ENCODE assay signal across 8 mouse cellular contexts in genomic region chr7:100950481-100951010, GRCm38 (mm10). TPM values are rescaled to one million over a fixed set of nuclear protein-coding genes. Genes with fewer than 3 reads are reported as not detected.
A peak's percentile ranks its signal among the peaks of the same experiment; 100 is the strongest.
DNase-seq lines count a peak whose midpoint lies in the region; ATAC-seq and TF ChIP-seq lines count a peak whose summit lies in the region.

No protein-coding gene starts in this region.

- no peak for ATAC-seq in heart, embryonic 13.5 days (ENCODE audit: extremely low read depth, insufficient number of reproducible peaks, low FRiP score, low TSS enrichment)
- peak; percentile 76 for ATAC-seq in liver, embryonic 16.5 days (ENCODE audit: low read depth)
- ATAC-seq in stomach, embryonic 15.5 days (ENCODE audit: insufficient read depth, low FRiP score, low read depth) = peak; percentile 61; the same call in 1 of the 2 replicates

- peak overlapping the region; percentile 28; the same call in 1 of the 2 replicates for H3K9ac ChIP-seq in heart, embryonic 13.5 days
- no peak overlapping the region for H3K9ac ChIP-seq in liver, embryonic 16.5 days (ENCODE audit: low read depth, low read length)
- no peak overlapping the region for H3K9ac ChIP-seq in stomach, embryonic 15.5 days

- H3K4me2 ChIP-seq in heart, embryonic 13.5 days = no peak overlapping the region
- no peak overlapping the region for H3K4me2 ChIP-seq in liver, embryonic 16.5 days (ENCODE audit: low read depth, low read length)
- no peak overlapping the region for H3K4me2 ChIP-seq in stomach, embryonic 15.5 days

- H3K36me3 ChIP-seq in heart, embryonic 13.5 days = no peaks in the 10 kb centered on the region
- no peaks in the 10 kb centered on the region for H3K36me3 ChIP-seq in liver, embryonic 16.5 days (ENCODE audit: control insufficient read depth, insufficient read depth)
- no peaks in the 10 kb centered on the region for H3K36me3 ChIP-seq in stomach, embryonic 15.5 days

- peak; percentile 87 for DNase-seq in layer of hippocampus, adult 9-11 months
- no peak for DNase-seq in layer of hippocampus, adult 18-20 months (ENCODE audit: low spot score in 2 of 2)
- DNase-seq in retina, embryonic 14.5 days (ENCODE audit: low spot score) = no peak
- DNase-seq in left cerebral cortex, adult 2 months (ENCODE audit: extremely low spot score in 1 of 2, low spot score in 2 of 2) = no peak
- no peak for DNase-seq in left cerebral cortex, postnatal 4 days

- H3K4me3 ChIP-seq in heart, embryonic 13.5 days = no peak overlapping the region
- no peak overlapping the region for H3K4me3 ChIP-seq in liver, embryonic 16.5 days (ENCODE audit: low read depth, low read length)
- no peak overlapping the region for H3K4me3 ChIP-seq in stomach, embryonic 15.5 days (replicated peaks)
- no peak overlapping the region for H3K4me3 ChIP-seq in left cerebral cortex, adult 2 months

- intact Hi-C loops in left cerebral cortex, adult 2 months (cut with DNase I) = no loop called here
- intact Hi-C loops in left cerebral cortex, postnatal 4 days (cut with DNase I) = no loop called here

- H3K27me3 ChIP-seq in heart, embryonic 13.5 days (replicated peaks) = peaks cover 24% of the 10 kb centered on the region
- no peaks in the 10 kb centered on the region for H3K27me3 ChIP-seq in liver, embryonic 16.5 days (ENCODE audit: control insufficient read depth, insufficient read depth, low read depth, low read length)
- no peaks in the 10 kb centered on the region for H3K27me3 ChIP-seq in stomach, embryonic 15.5 days (replicated peaks)

- H3K9me3 ChIP-seq in heart, embryonic 13.5 days = no peaks in the 10 kb centered on the region
- no peaks in the 10 kb centered on the region for H3K9me3 ChIP-seq in liver, embryonic 16.5 days (replicated peaks; ENCODE audit: control insufficient read depth, low read length)
- no peaks in the 10 kb centered on the region for H3K9me3 ChIP-seq in stomach, embryonic 15.5 days

- H3K4me1 ChIP-seq in heart, embryonic 13.5 days = peaks cover 45% of the 10 kb centered on the region
- H3K4me1 ChIP-seq in liver, embryonic 16.5 days (ENCODE audit: control insufficient read depth, low read depth, low read length) = peaks cover 20% of the 10 kb centered on the region
- peaks cover 10% of the 10 kb centered on the region; the same call in 1 of the 2 replicates for H3K4me1 ChIP-seq in stomach, embryonic 15.5 days

- 43% methylated on average over 12 of the region's 12 CpGs for WGBS in heart, embryonic 13.5 days
- WGBS in liver, embryonic 16.5 days (ENCODE audit: insufficient replicate concordance) = 16% methylated on average over 12 of the region's 12 CpGs
- WGBS in stomach, embryonic 15.5 days = 34% methylated on average over 12 of the region's 12 CpGs

- TF ChIP-seq CTCF in left cerebral cortex, adult 2 months (IDR thresholded peaks at IDR 0.05) = no peak

- peak overlapping the region; percentile 82 for H3K27ac ChIP-seq in heart, embryonic 13.5 days (replicated peaks)
- peak overlapping the region; percentile 71 for H3K27ac ChIP-seq in liver, embryonic 16.5 days (ENCODE audit: low read length)
- H3K27ac ChIP-seq in stomach, embryonic 15.5 days = peak overlapping the region; percentile 80
- no peak overlapping the region for H3K27ac ChIP-seq in left cerebral cortex, adult 2 months

RNA-seq across cellular contexts. Expression of gene Arhgef17, which starts 18.6 kb away (rescaled TPM):
- total RNA-seq in layer of hippocampus, adult 18-20 months (2021) = 100 to 1,000 TPM; 171 to 178 TPM
- 5.2 and 5.7 TPM in 2 replicates for polyA plus RNA-seq in heart, embryonic 13.5 days (2015; fragmentation: Nextera tagmentation; extraction: Ambion mirVana)
- 0.57 and 0.87 TPM in 2 replicates for polyA plus RNA-seq in liver, embryonic 16.5 days (2015; fragmentation: Nextera tagmentation; extraction: Ambion mirVana)
- 6.2 and 7.9 TPM in 2 replicates for polyA plus RNA-seq in stomach, embryonic 15.5 days (2015; fragmentation: Nextera tagmentation; extraction: Ambion mirVana)
- 100 to 1,000 TPM; 134 to 142 TPM for total RNA-seq in left cerebral cortex, adult 2 months (2021)
- 10 to 100 TPM; 44.2 to 45.3 TPM for total RNA-seq in left cerebral cortex, postnatal 4 days (2021)

RNA-seq across cellular contexts. Expression of gene P2ry6, which starts 23.9 kb away (rescaled TPM):
- total RNA-seq in layer of hippocampus, adult 18-20 months (2021) = 1 to 10 TPM; 2.9 to 3.9 TPM
- 4.3 and 4.6 TPM in 2 replicates for polyA plus RNA-seq in heart, embryonic 13.5 days (2015; fragmentation: Nextera tagmentation; extraction: Ambion mirVana)
- polyA plus RNA-seq in liver, embryonic 16.5 days (2015; fragmentation: Nextera tagmentation; extraction: Ambion mirVana) = 4.9 and 6.3 TPM in 2 replicates
- 8.0 and 8.2 TPM in 2 replicates for polyA plus RNA-seq in stomach, embryonic 15.5 days (2015; fragmentation: Nextera tagmentation; extraction: Ambion mirVana)
- total RNA-seq in left cerebral cortex, adult 2 months (2021) = 1 to 10 TPM; 2.3 to 4.0 TPM
- 1 to 10 TPM; 2.0 to 2.5 TPM for total RNA-seq in left cerebral cortex, postnatal 4 days (2021)
